Mouse (Mus musculus) c-Kit-positive CD71-positive TER-119-positive erythroid progenitor cells, embryonic 14.5 days (primary cell): Measurements from ENCODE around the gene Krtap6-2.

Experiments used
- DNase-seq: peaks from one replicate; pipeline ENCODE4 v3.0.0-alpha.2; 2013; ENCODE audit warnings: low spot score

Krtap6-2 gene

GRCm38 (mm10) chr16:89420011-89420410 is at the start of gene Krtap6-2:
TSS of gene Krtap6-2 (minus strand) at chr16:89420111.
- DNase-seq, result no peak

DNA sequence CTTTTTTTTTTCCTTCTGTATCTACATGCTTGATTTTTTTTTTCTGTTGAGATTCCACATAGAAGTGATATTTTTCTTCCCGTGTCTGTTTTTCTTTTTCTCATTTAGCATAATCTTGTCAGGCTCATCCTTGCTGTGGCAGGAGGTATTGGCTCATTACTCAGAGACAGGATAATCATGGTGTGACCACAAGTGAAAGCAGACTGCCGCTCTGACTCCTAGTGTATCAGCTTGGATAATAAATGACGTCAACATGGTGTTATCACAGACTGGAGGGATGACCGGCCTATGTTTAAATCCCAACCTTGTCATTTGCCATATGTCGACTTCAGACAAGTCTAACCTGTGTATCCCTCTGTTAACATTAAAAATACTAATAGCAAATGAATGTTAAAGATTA is 41.3 kb upstream of the Krtap6-2 start:
- no peak for DNase-seq

- no peak for DNase-seq
These were observed 9.7 kb upstream of the Krtap6-2 start for GRCm38 (mm10) chr16:89429586-89429985.

DNA sequence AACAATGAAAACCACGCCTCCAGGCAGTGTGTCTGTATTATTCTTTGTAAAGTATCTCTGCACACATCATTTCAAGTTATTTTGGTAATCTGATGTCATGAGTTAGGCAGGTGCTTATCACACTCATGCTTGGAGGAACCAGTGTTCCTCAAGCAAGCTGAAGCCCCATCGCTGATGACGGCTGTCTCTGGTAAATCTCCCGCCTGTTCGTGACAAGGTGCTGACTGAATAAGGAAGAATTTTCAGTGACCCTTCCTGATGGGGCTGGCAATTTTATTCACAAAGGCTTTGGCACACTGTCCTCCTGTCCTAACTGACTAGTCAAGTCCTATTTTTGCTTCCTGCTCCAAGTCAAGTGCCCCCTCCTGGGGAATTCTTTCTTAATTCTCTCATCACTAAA is 5.4 kb upstream of the Krtap6-2 start:
- DNase-seq, result no peak

DNA sequence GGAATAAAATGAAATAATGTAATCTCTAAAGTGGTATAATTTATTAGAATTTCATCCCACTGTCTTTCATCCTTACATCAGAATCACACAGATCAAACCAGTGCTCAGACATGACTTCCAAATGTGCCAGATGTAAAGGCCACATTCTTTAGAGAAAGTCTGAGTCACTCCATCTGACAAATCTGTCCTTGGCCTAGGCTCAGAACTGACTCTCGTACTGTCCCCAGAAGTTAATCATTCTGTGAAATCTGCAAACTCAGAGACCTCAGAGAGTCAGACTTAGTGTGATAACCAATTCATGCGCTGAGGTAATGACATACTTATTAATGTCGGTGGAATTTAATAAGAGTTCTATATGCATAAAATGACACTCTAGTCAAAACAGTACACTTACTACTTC is 3.6 kb downstream of the Krtap6-2 start:
- DNase-seq, result no peak

DNA sequence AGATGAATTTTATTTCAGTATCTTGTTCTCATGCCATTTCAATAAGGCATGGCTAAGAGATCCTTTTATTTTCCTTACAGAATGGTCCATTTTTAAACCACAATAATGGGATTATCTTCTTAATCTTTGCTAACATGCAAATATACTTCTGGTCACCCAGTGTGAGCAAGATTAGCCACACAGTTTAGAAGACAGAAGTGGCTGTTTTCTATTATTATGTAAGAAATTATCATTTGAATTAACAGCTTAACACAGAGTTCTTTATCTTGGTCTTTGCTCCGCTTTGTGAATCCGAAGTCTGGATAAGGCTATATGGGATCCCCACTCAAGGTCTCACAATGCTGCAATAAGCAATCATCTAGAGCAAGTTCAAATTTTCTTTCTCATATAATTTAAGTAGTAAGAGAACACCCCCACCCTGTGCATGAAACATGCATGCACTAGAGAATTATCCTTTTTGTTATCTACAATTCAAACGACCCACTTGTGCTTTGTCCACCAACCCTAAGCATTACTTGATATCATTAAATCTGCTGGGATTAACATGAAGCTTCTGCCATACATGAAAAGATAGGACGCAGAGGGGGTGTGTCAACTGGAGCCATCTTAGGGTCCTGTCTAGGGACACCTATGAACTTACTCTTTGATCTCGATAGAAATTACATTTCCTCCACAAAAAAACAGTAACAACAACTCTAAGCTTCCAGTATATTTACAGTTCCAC is 9.4 kb downstream of the Krtap6-2 start:
- DNase-seq, result no peak

GRCm38 (mm10) chr16:89403768-89404167 is 16.1 kb downstream of the Krtap6-2 start, which contains the start of gene Krtap21-1:
TSS of gene Krtap21-1 (minus strand) at chr16:89403868.
- no peak for DNase-seq

DNA sequence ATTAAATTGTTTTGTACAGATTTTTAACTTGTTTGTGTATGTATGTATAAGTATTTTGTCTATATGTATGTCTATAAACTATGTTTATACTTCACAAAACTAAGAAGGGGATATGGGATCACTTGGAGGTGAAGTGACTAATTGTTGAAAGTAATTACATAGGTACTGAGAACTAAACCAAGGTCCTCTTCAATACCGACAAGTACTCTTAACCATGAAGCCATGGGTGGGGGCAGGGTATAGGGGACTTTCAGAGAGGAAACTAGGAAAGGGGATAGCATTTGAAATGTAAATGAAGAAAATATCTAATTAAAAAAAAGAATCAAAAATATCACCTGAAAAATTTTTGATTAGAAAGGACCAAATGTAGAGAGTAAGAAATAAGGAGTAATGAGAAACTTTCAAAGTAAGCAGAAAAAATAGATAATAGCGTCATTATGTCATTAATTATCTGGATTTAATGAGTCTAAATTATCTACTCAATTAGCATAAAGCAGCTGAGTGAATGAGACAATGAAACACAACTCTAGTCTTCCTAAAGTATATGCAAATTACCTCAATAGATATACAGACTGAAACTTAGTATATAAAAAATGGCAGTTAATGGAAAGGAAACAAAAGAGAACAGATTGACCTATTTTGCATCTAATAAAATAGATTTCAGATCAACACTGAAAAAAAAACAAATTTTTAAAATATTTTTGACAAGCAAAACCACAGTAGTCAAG is 47.0 kb downstream of the Krtap6-2 start:
- DNase-seq, result no peak
